Comparison of ENCODE assay signal across 29 mouse cellular contexts in genomic region chr15:57572460-57572859, GRCm38 (mm10).
A peak's percentile ranks its signal among the peaks of the same experiment; 100 is the strongest.
DNase-seq lines count a peak whose midpoint lies in the region; ATAC-seq and TF ChIP-seq lines count a peak whose summit lies in the region.
"Had no signal": no experiment of that assay in that cellular context is flagged by ENCODE, and none has a peak within 500 bp of the region (broad histone marks: within the 10 kb centered on the region; RNA-seq: fewer than 3 reads in every experiment).

No protein-coding gene starts in this region.

- no peak overlapping the region for H3K4me3 ChIP-seq in hindbrain, embryonic 14.5 days (replicated peaks; ENCODE audit: low read length)
- H3K4me3 ChIP-seq in hindbrain, embryonic 10.5 days, result no peak overlapping the region
- no peak overlapping the region for H3K4me3 ChIP-seq in limb, embryonic 14.5 days (replicated peaks; ENCODE audit: low read length)
- H3K4me3 ChIP-seq in limb, embryonic 10.5 days, result no peak overlapping the region
- H3K4me3 ChIP-seq: embryonic facial prominence, embryonic 15.5 days; forebrain, embryonic 13.5 days; left cerebral cortex, adult 2 months; limb, embryonic 13.5 days; liver, embryonic 13.5 days; megakaryocyte, embryonic 14.5 days; midbrain, embryonic 15.5 days; neural tube, embryonic 13.5 days had no signal

- no peaks in the 10 kb centered on the region for H3K9me3 ChIP-seq in hindbrain, embryonic 14.5 days (ENCODE audit: control insufficient read depth, low read length)
- no peaks in the 10 kb centered on the region for H3K9me3 ChIP-seq in hindbrain, embryonic 10.5 days
- no peaks in the 10 kb centered on the region for H3K9me3 ChIP-seq in limb, embryonic 14.5 days (ENCODE audit: control insufficient read depth, low read length)
- no peaks in the 10 kb centered on the region for H3K9me3 ChIP-seq in limb, embryonic 10.5 days (replicated peaks)
- H3K9me3 ChIP-seq: embryonic facial prominence, embryonic 15.5 days; forebrain, embryonic 13.5 days; limb, embryonic 13.5 days; liver, embryonic 13.5 days; midbrain, embryonic 15.5 days; neural tube, embryonic 13.5 days had no signal

- no peaks in the 10 kb centered on the region for H3K4me1 ChIP-seq in hindbrain, embryonic 14.5 days (replicated peaks; ENCODE audit: control insufficient read depth, insufficient read depth, low read length)
- peaks cover 6% of the 10 kb centered on the region; the same call in 1 of the 2 replicates for H3K4me1 ChIP-seq in hindbrain, embryonic 10.5 days (replicated peaks)
- H3K4me1 ChIP-seq in limb, embryonic 14.5 days (ENCODE audit: control insufficient read depth, insufficient read depth, low read length), result no peaks in the 10 kb centered on the region
- peaks cover 4% of the 10 kb centered on the region; the same call in 1 of the 2 replicates for H3K4me1 ChIP-seq in limb, embryonic 10.5 days
- H3K4me1 ChIP-seq: forebrain, embryonic 13.5 days; limb, embryonic 13.5 days; liver, embryonic 13.5 days; megakaryocyte, embryonic 14.5 days; midbrain, embryonic 15.5 days; neural tube, embryonic 13.5 days had no signal

- no peak overlapping the region for H3K27ac ChIP-seq in hindbrain, embryonic 14.5 days
- H3K27ac ChIP-seq in hindbrain, embryonic 10.5 days, result no peak overlapping the region
- H3K27ac ChIP-seq in limb, embryonic 14.5 days (replicated peaks; ENCODE audit: low read depth, low read length), result no peak overlapping the region
- H3K27ac ChIP-seq in limb, embryonic 10.5 days, result no peak overlapping the region
- H3K27ac ChIP-seq: forebrain, embryonic 13.5 days; left cerebral cortex, adult 2 months; limb, embryonic 13.5 days; liver, embryonic 13.5 days; midbrain, embryonic 15.5 days; neural tube, embryonic 13.5 days had no signal

- no peak overlapping the region for H3K9ac ChIP-seq in hindbrain, embryonic 14.5 days
- no peak overlapping the region for H3K9ac ChIP-seq in limb, embryonic 14.5 days (ENCODE audit: low read depth, low read length, severe bottlenecking)
- H3K9ac ChIP-seq: embryonic facial prominence, embryonic 15.5 days; forebrain, embryonic 13.5 days; limb, embryonic 13.5 days; liver, embryonic 13.5 days; midbrain, embryonic 15.5 days; neural tube, embryonic 13.5 days had no signal

- TF ChIP-seq POLR2A in limb, embryonic 14.5 days (IDR thresholded peaks at IDR 0.05; ENCODE audit: borderline replicate concordance, extremely low read depth, insufficient read depth, insufficient read length), result no peak

- peak; percentile 29 for DNase-seq in hindbrain, embryonic 14.5 days (ENCODE audit: low spot score)
- DNase-seq in hindbrain, embryonic 10.5 days (ENCODE audit: low spot score), result no peak
- DNase-seq in limb, embryonic 14.5 days (ENCODE audit: low spot score), result peak; percentile 31
- DNase-seq in limb, embryonic 10.5 days (ENCODE audit: low spot score), result no peak
- DNase-seq in embryo, embryonic 11 days, result peak; percentile 20
- no peak for DNase-seq in left cerebral cortex, adult 11 months (ENCODE audit: low spot score)
- DNase-seq in natural killer cell, adult 2 months (ENCODE audit: low spot score in 2 of 2), result no peak
- DNase-seq: adrenal gland, postnatal 10 days; cerebellum, adult 11 months; cerebellum, adult 9-11 months; gastrocnemius, postnatal 14 days; heart, postnatal 14 days; kidney, postnatal 14 days; layer of hippocampus, adult 9-11 months; liver, embryonic 13.5 days; lung, adult 18-20 months; lung, postnatal 4 days; thymus, adult 2 months; thymus, postnatal 36 days had no signal

- no peaks in the 10 kb centered on the region for H3K27me3 ChIP-seq in hindbrain, embryonic 14.5 days (ENCODE audit: control insufficient read depth, insufficient read depth, low read length)
- no peaks in the 10 kb centered on the region for H3K27me3 ChIP-seq in hindbrain, embryonic 10.5 days (ENCODE audit: insufficient read depth, poor library complexity, severe bottlenecking)
- no peaks in the 10 kb centered on the region for H3K27me3 ChIP-seq in limb, embryonic 14.5 days (ENCODE audit: control insufficient read depth, insufficient read depth, low read length)
- no peaks in the 10 kb centered on the region for H3K27me3 ChIP-seq in limb, embryonic 10.5 days (ENCODE audit: low read depth, poor library complexity, severe bottlenecking)
- H3K27me3 ChIP-seq: embryonic facial prominence, embryonic 15.5 days; forebrain, embryonic 13.5 days; limb, embryonic 13.5 days; liver, embryonic 13.5 days; megakaryocyte, embryonic 14.5 days; midbrain, embryonic 15.5 days; neural tube, embryonic 13.5 days had no signal

- H3K4me2 ChIP-seq in hindbrain, embryonic 14.5 days (replicated peaks), result no peak overlapping the region
- no peak overlapping the region for H3K4me2 ChIP-seq in limb, embryonic 14.5 days (replicated peaks; ENCODE audit: low read depth, low read length, severe bottlenecking)
- H3K4me2 ChIP-seq: embryonic facial prominence, embryonic 15.5 days; forebrain, embryonic 13.5 days; limb, embryonic 13.5 days; liver, embryonic 13.5 days; midbrain, embryonic 15.5 days; neural tube, embryonic 13.5 days had no signal

- 83% methylated on average over 3 of the region's 3 CpGs for WGBS in hindbrain, embryonic 14.5 days
- 69% methylated on average over 3 of the region's 3 CpGs for WGBS in hindbrain, embryonic 10.5 days
- 28% methylated on average over 3 of the region's 3 CpGs for WGBS in limb, embryonic 14.5 days
- WGBS in limb, embryonic 10.5 days, result 61% methylated on average over 3 of the region's 3 CpGs

- H3K36me3 ChIP-seq in hindbrain, embryonic 14.5 days (replicated peaks; ENCODE audit: control insufficient read depth, insufficient read depth), result no peaks in the 10 kb centered on the region
- no peaks in the 10 kb centered on the region for H3K36me3 ChIP-seq in hindbrain, embryonic 10.5 days
- no peaks in the 10 kb centered on the region for H3K36me3 ChIP-seq in limb, embryonic 14.5 days (ENCODE audit: control insufficient read depth, insufficient read depth, low read length)
- no peaks in the 10 kb centered on the region for H3K36me3 ChIP-seq in limb, embryonic 10.5 days
- H3K36me3 ChIP-seq: embryonic facial prominence, embryonic 15.5 days; limb, embryonic 13.5 days; liver, embryonic 13.5 days; midbrain, embryonic 15.5 days; neural tube, embryonic 13.5 days had no signal

- no peak for ATAC-seq in hindbrain, embryonic 14.5 days (ENCODE audit: low FRiP score)
- no peak for ATAC-seq in limb, embryonic 14.5 days (ENCODE audit: low FRiP score, low read depth)
- ATAC-seq: forebrain, embryonic 13.5 days; intestine, postnatal 0 days; lung, postnatal 0 days; midbrain, embryonic 15.5 days; Patski had no signal

Comparison
In these comparisons a context has a peak if more than half of its experiments do, and no peak if none do; other contexts are left out.
1. DNase-seq: peak in hindbrain, embryonic 14.5 days (single experiment), limb, embryonic 14.5 days (single experiment) and embryo, embryonic 11 days (single experiment); none in hindbrain, embryonic 10.5 days (single experiment), limb, embryonic 10.5 days (single experiment), left cerebral cortex, adult 11 months (single experiment) and natural killer cell, adult 2 months (0 of 2).